Mouse (Mus musculus): ENCODE measurements around the gene Gna12.

DNA sequence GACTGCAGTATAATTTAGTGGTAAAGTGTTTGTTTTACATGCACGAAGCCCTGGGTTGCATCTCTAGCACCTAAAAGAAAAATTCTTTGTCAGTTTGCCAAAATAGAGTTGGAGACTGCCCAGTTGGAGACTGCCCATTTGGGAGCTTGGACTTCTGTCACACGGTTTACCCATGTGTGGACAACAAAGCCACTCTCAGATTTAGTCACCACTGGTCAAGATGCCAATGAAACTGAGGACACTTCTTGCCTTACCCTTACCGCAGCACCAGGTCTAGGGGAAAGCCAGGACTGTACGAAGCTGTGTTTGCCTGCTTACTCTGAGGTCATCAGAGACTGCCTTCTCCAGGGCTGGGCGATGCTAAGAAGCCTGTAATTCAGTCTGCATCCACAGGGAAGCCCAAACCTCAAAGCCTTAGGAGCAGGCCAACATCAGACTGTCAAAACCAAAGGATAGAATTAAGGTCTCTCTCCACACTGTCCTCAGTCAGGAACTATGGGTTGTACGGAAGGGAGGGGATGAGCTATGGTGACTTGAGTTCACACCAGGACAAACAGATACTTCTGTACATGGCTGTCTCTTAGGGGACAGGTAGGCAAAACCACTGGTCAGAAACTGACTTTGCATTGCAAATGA, 29.8 kb downstream of the Gna12 start:
- TF ChIP-seq CTCF (IDR thresholded peaks at IDR 0.05; ENCODE audit: low read depth, low read length): no peak
- no peak for TF ChIP-seq POLR2A (IDR thresholded peaks at IDR 0.05; ENCODE audit: extremely low read depth, insufficient read depth, low read length)

Data from liver, adult 2 months (tissue).